Mouse (Mus musculus) adrenal gland, postnatal 36 days (tissue): ENCODE results near the gene Fam71f1. TPM values are rescaled to one million over a fixed set of nuclear protein-coding genes. Genes with fewer than 3 reads are reported as not detected.
A peak's percentile ranks its signal among the peaks of the same experiment; 100 is the strongest.
"Not testable (repeated sequence)": the region's sequence is repeated elsewhere in the genome, so short reads cannot be mapped to it uniquely, and the experiment has no call there.

Experiments
- DNase-seq, 2 experiments: peaks; one replicate each; pipeline ENCODE4 v3.0.0; 2021; ENCODE audit warnings: mixed read lengths in 1 of 2
- total RNA-seq, 2 experiments: library from RNA; stranded (reverse); gene quantifications; 2 replicates each; pipeline ENCODE4 v1.2.3; 2021

Fam71f1 gene
- total RNA-seq, 2 experiments from 2014 or later = not detected

DNA sequence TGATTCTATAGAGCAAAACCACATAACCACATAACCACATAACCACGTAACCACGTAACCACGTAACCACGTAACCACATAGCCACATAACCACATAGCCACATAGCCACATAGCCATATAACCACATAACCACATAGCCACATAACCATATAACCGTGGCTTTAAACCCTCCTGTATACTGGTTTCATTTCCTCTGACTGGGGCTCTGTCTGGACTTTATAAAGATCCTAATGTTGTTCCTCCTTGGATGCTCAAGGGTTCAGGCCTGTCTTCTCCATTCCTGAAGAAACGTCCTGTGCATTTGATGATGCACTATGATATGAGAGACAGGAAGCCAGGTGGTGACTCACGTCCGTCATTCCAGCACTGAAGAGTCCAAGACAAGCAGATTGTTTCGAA, 8.0 kb downstream of the Fam71f1 start:
- DNase-seq = no peak

DNA sequence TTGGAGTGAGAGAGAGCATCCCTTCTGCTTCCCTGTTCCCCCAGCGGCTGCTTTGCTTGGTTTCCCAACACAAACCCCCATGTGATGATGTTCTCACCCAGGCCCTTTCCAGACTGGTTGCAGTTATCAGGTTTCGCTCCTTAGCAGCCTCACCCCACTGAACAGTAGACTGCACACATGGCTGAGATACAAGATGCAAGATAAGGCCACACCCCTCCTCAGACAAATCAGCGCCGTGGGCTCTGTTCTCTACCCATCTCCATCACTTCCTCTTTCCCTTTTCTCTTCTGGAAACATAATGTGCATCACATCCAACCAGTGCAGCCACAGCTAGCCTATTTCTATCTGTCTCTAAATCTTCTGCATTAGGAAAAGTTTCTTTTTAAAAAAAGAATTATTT, 10.6 kb downstream of the Fam71f1 start:
- no peak for DNase-seq

DNA sequence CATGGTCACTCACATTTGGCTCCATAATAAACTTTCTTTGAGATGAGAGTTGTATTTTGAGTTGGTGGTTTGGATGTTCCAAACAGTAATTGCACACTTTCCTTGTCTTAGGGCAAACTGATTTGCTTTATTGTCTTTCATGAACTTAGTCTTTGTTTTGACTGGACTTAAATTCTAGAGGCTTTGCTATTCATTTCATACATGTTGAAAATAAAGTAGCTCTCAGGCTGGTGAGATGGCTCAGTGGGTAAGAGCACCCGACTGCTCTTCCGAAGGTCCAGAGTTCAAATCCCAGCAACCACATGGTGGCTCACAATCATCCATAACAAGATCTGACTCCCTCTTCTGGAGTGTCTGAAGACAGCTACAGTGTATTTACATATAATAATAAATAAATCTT, 27.6 kb downstream of the Fam71f1 start:
- DNase-seq = not testable (repeated sequence)

DNA sequence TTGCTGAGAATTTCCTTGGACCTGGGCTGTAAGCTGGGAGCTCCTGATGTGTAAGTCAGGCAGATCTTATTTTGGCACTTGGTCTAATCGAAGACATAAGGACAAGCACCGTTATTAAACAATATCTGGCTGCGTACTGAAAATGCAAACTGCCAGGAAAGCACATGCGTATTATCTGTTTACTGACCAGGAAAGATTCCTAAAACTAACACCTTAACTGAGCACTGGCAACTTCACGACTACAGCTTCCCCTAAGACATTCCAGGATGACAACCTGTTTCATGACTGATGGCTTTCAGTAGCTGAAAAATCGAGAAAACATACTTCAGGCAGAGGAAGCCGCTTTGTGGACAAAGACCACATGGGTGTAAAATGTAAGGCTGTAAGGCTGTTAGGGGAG, 28.2 kb downstream of the Fam71f1 start:
- no peak for DNase-seq

DNA sequence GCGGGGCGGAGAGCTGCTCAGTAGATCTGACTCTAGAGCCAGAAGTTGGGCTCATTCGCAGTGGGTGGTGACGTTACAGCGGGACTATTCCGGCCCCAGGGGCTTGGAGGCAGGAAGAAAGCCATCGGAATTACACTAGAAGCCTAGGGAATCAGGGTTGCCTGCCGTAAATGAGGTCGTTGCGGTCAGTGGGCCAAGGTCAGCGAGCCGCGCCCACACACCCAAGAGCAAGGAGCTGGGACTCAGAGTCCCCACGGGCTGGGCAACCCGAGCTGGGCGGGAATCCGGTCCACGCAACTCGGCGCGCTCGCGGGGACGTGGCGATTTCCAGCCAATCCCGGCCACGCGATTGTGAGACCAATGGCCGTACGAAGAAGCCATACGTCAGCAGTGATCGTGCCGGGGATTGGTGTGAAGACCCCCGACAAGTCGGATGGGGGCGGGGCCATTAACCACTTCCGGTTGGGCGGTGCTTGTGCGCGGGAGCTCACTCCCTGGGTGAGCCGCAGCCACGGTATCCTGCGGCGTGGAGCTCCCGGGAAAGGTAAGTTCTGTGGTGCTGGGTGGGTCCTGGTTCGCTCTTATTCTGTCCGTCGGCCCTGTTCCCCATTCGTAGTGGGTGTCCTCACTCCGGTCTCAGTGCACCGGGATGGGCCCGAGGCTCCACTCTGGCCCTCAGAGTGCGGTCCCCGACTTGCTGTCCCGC, 28.9 kb downstream of the Fam71f1 start, which contains the start of gene Calu:
Calu (plus strand) TSS at position 405 of the 706 bp plus-strand sequence.
- peak; percentile 100 for DNase-seq

DNA sequence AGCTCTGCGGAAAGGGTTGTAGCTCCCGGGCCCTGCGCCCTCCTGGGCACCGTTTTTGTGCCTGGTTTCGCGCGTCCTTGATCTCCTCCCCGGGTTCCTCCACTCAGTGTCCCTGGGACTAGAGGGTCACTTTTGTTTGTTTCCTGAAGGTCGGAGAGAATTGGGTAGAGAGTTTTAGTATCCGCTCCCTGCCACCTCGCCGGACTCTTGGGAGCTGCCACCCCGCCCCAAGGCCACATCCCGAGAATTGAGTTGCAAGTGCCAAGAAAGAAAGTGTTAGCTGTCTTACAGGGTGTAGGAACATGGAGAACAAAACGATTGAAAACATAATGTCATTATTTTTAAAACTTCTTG, 29.4 kb downstream of the Fam71f1 start:
- DNase-seq = peak; percentile 62 to 67

DNA sequence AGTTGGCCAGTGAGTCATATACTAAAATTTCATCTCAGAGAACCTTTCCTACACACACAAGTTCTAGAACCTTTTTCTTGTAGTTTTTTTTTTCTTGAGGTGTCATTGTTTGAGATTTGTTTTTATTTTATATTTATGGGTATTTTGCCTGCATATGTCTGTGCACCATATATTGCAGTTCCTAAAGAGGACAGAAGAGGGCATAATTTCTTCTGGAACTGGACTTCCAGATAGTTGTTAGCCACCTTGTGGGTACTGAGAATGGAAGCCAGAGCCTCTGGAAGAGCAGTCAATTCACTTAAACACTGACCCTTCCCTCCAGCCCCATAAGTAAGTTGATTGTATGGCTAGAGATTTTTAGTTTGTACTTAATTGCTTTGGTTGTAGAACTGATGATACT, 32.7 kb downstream of the Fam71f1 start:
- DNase-seq = no peak

DNA sequence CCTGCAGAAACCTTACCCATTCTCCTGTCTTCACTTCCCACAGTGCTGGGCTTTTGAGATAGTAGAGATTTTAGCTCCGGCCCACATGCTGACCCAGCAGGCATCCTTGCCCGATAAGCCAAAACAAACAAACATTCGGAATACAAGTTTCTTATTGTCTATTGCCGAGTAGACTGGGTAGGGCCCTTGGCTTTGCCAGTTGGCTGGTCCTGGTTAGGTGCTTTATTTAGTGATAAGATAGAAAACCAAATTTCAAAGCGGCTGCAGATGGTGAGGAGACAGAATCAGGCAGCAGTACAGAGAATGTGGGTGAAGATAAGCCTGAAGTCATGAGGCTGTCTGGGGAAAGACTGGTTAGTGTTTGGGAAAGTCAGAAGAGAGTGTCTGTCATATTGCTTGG, 33.9 kb downstream of the Fam71f1 start:
- DNase-seq = no peak

DNA sequence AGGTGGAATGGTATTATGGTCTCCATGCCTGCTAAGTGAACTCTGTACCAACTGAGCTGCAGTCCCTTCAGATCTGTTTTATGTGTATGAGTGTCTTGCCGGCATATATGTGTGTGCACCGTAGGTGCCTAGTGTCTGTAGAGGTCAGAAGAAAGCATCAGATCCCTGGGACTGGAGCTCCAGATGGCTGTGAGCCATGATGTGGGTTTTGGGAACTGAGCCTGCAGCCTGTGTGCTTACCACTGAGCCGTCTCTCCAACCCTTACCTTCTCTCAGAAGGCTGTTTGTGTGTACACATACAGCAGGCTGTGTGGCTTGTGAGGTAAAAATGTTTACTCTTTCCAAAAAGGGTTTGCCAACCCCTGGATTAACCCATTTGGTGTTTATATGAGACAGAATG, 40.4 kb downstream of the Fam71f1 start:
- DNase-seq = no peak

DNA sequence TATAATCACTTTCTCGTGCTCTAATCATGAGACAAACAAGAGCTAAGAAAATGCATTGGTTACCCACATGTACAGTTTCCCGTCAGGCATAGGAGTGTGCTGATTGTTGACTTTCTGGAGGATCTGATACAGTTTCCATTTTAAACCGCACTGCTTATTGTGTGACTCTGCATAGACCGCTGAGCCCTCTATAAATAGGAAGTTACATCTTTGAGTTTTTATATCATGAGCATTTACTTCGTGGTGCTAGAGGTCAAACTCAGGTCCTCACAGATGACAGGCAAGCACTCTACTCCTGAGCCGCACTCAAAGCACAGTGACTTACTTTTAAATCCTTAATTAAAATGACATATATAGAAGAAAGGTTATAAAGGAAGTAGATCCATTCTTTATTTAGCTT, 41.3 kb downstream of the Fam71f1 start:
- no peak for DNase-seq

DNA sequence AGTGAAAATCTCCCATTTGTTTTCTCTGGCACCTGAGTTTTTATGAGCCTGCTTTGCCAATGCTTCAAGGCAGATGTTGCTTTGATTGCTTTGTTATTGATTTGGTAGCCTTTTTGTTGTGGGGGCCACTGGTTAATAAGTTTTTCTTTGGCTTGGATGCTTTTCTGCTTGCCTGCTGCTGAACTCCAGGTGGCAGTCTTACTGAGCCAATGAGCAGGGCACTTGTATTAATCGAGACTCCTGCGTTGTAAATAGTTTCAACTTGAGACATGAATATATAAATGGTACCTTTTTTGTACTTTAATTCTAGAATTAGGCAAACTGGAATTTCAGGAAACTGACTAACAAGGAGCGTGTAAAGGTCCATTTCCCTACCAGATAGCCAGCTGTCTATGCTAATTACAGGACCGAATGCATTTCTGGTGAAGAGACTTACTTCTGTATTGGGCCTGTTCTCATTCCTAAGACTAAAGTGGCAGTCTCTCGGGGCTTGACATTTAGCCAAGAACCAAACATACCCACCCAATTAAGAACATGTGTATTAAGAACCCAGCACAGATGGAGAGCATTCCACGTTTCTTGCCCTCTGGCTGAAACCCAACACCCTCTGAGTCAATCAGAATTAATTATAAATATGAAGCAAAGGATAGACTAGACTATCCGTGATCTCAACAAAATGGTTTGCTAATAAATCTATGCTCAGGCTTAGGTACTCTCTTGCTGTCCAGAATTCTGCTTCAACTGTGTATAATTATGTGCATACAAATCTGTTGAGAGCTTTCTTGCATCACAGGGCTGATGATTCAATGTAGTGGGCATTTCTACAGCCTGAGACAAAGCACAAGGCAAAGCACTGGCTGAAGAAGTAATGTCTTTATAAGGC, 43.5 kb downstream of the Fam71f1 start:
- peak in 1 of 2 experiments; percentile 13 for DNase-seq

DNA sequence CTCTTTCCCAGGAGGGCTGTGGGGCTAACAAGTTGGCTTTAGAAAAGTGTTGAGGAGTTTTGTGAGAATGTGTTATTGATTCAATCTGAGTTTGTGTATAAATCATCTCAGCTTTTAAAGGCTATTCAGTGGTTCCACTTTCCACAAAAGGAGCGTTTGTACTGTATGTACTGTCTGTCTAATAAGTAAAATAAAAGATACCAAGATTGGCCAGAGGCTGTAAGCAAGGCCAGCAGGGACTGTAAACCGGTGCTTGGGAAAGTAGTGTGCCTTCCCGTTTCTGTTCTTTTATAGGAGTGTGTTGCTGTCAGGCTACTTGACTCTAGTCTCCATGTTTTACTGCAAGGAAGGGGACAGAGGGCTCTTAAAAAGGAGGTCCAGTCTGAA, 44.2 kb downstream of the Fam71f1 start:
- DNase-seq = no peak

DNA sequence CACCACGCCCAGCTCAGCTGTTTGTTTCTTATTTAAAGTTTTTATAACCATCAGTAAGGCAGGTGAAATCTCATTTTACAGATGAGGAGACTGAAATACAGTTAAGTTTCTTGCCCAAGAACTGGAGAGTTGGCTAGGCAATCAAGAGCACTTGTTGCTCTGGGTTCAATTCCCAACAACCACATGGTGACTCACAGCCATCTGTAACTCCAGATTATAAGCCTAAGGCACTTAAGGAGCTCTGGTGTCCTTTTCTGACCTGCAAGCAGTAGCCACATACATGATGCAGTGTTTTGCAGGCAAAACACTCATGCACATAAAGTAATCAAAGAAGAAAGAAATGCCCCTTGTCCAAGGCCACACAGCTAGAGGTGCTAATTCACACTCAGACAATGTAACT, 46.3 kb downstream of the Fam71f1 start:
- no peak for DNase-seq

DNA sequence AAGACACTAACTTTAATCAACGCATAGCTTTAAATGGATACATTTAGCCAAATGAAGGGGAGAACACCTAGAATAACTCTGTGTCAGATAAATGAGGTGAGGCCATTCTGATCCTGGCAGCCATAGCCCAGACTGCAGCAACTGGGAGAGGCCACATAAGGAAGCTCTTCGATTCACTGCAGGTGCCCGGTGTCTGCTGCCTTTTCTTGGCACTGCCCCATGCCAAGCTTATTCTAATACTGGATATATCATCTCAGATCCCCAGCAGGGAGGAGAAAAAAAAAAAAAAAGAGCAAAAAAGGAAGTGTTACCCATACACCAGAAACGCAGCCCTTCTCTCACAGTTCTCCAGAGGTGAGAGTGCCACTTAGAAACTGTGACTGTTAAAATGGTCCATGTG, 58.4 kb downstream of the Fam71f1 start:
- no peak for DNase-seq

DNA sequence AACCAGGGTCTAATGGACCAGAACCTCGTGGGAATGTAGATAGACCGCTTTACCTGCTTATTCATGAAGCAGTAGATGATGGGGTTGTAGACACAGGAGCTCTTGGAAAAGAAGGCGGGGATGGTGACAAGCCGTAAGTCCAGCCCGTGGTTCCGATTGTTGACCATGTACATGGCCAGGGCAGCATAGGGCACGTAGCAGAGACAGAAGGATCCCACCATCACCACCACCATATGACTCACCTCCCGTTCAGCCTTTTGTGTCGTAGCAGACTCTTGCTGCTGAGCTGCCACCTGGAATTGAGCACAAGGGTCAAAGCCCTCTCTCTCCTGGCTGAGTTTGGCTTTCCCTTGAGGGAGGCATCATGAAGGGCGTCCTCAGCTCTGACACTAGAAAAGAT, 59.7 kb downstream of the Fam71f1 start:
- DNase-seq = no peak

DNA sequence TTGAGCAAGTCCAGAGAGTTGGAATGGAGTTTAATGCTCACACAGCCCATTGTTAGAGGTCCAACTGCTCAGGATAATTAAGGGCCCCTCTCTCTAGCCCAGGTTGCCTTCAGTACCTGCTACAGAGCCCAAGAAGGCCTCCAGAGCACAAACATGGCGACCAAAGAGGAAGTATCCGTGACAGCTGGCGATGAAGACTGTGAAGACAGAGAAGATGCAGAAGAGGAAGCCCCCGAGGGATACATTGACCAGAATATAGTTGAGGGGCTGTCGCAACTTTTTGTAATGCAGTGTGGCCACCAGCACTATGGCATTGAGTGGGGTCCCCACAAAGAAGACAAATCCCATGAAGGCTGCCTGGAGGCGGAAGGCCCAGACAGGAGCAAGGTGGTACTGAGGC, 61.0 kb downstream of the Fam71f1 start:
- DNase-seq = no peak

DNA sequence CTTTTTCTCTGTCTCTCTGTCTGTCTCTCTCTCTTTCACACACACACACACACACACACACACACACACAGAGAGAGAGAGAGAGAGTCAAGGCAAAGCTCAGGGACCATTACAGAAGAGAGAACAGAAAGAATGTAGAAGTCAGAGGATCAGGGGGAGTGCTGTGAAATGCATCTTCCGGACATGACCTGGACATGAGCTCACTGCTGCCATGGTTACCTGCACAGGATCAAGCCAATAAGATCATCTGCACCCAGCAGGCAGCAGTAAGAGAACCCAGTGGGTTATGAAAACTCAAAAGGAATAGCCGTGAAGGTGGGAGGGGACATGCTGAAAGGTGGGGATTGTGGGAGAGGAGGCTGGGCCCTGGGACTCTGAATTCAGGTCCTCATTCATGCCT, 63.5 kb downstream of the Fam71f1 start:
- DNase-seq = no peak

Other genes starting within 250 kb of the Fam71f1 start
- 10 to 100 TPM; 28.4 to 29.7 TPM for gene Rbm28, start 154.1 kb upstream of the Fam71f1 start, total RNA-seq
- gene Prrt4, start 139.6 kb upstream of the Fam71f1 start, total RNA-seq = 1 to 10 TPM; 3.2 TPM
- gene Impdh1, start 102.8 kb upstream of the Fam71f1 start, total RNA-seq = 10 to 100 TPM; 74.9 to 83.1 TPM
- gene Hilpda, start 46.7 kb upstream of the Fam71f1 start, total RNA-seq = 1 to 10 TPM; 6.0 to 7.0 TPM
- not detected for gene Fam71f2, start 39.5 kb upstream of the Fam71f1 start, total RNA-seq
- 100 to 1,000 TPM; 139 to 152 TPM for gene Calu, start 28.9 kb downstream of the Fam71f1 start, total RNA-seq
- gene Opn1sw, start 69.3 kb downstream of the Fam71f1 start, total RNA-seq = not detected
- 1 to 10 TPM; 3.3 to 3.9 TPM for gene Ccdc136, start 77.2 kb downstream of the Fam71f1 start, total RNA-seq
- 1 to 10 TPM; 4.7 to 5.1 TPM for gene Flnc, start 114.1 kb downstream of the Fam71f1 start, total RNA-seq
- gene Atp6v1f, start 148.6 kb downstream of the Fam71f1 start, total RNA-seq = 100 to 1,000 TPM; 205 to 224 TPM
- under 1 TPM in 1 of 2 experiments, not detected in 1; 0.43 TPM for gene Atp6v1fnb, start 152.3 kb downstream of the Fam71f1 start, total RNA-seq
- gene Kcp, start 188.8 kb downstream of the Fam71f1 start, total RNA-seq = 1 to 10 TPM; 3.5 to 4.6 TPM
- 1 to 10 TPM; 4.4 to 4.9 TPM for gene Irf5, start 207.5 kb downstream of the Fam71f1 start, total RNA-seq